Mouse (Mus musculus): Measurements from ENCODE around the gene Prkce.
A peak's percentile ranks its signal among the peaks of the same experiment; 100 is the strongest.

- TF ChIP-seq POLR2A (IDR thresholded peaks at IDR 0.05; ENCODE audit: insufficient read depth, low read depth, low read length) (no peak), CTCF (IDR thresholded peaks at IDR 0.05) (no peak), EP300 (IDR thresholded peaks at IDR 0.05; ENCODE audit: insufficient read depth, low read depth, low read length) (peak; percentile 45; the same call in 1 of the 2 replicates)
Measured at GRCm38 (mm10) chr17:86303401-86304243, 136.0 kb downstream of the Prkce start.
